Mouse (Mus musculus) heart, embryonic 11.5 days (tissue): ENCODE data around the gene Gpr37l1. TPM values are rescaled to one million over a fixed set of nuclear protein-coding genes. Genes with fewer than 3 reads are reported as not detected.

Experiments used
- ATAC-seq: fragments of 200-750 bp; cut with Nextera tagmentation; replicated peaks from 2 replicates; pipeline ENCODE4 v1.8.0; 2017; ENCODE audit warnings: moderate library complexity; ENCODE audit not compliant: insufficient number of reproducible peaks, low FRiP score, low TSS enrichment
- H3K27ac ChIP-seq: fragments of 300-500 bp; sonication (generic); 2 replicates; pipeline ENCODE4 v1.5.1; 2014; ENCODE audit warnings: mild to moderate bottlenecking, low read depth, low read length
- H3K27me3 ChIP-seq: fragments of 300-500 bp; sonication (generic); 2 replicates; pipeline ENCODE4 v1.6.1; 2014; ENCODE audit warnings: mild to moderate bottlenecking, low read length, mixed read lengths; ENCODE audit not compliant: control insufficient read depth, insufficient read depth
- H3K36me3 ChIP-seq: fragments of 300-500 bp; sonication (generic); 2 replicates; pipeline ENCODE4 v1.6.1; 2014; ENCODE audit warnings: mild to moderate bottlenecking, low read length, moderate library complexity, mixed read lengths; ENCODE audit not compliant: control insufficient read depth, insufficient read depth
- H3K4me1 ChIP-seq: fragments of 300-500 bp; sonication (generic); 2 replicates; pipeline ENCODE4 v1.6.1; 2014; ENCODE audit warnings: low read length; ENCODE audit not compliant: control insufficient read depth, insufficient read depth
- H3K4me2 ChIP-seq: fragments of 300-500 bp; sonication (generic); 2 replicates; pipeline ENCODE4 v1.6.1; 2014; ENCODE audit warnings: mild to moderate bottlenecking, moderate library complexity
- H3K4me3 ChIP-seq: fragments of 300-500 bp; sonication (generic); 2 replicates; pipeline ENCODE4 v1.5.1; 2014; ENCODE audit warnings: low read depth, low read length
- H3K9ac ChIP-seq: fragments of 300-500 bp; sonication (generic); 2 replicates; pipeline ENCODE4 v1.6.1; 2014; ENCODE audit warnings: mild to moderate bottlenecking, low read depth, low read length, moderate library complexity
- H3K9me3 ChIP-seq: fragments of 300-500 bp; sonication (generic); replicated peaks from 2 replicates; pipeline ENCODE4 v1.6.1; 2016; ENCODE audit warnings: low read length; ENCODE audit not compliant: control insufficient read depth
- WGBS: fragments of 180-500 bp; shearing (Covaris S2); extraction: QIAGEN DNeasy Blood & Tissue Kit; methylation state at CpG from one replicate; pipeline ENCODE4 v1.1.7; 2014; ENCODE audit not compliant: insufficient replicate concordance; 5-methylcytosine and 5-hydroxymethylcytosine counted together
- polyA plus RNA-seq: library from polyadenylated mRNA; unstranded; fragments of >200 nt; fragmentation: Nextera tagmentation; extraction: Ambion mirVana; gene quantifications from 2 replicates; pipeline ENCODE4 v1.2.1, GENCODE M21; 2014

Gpr37l1 gene
- polyA plus RNA-seq = not detected in 2 replicates

DNA sequence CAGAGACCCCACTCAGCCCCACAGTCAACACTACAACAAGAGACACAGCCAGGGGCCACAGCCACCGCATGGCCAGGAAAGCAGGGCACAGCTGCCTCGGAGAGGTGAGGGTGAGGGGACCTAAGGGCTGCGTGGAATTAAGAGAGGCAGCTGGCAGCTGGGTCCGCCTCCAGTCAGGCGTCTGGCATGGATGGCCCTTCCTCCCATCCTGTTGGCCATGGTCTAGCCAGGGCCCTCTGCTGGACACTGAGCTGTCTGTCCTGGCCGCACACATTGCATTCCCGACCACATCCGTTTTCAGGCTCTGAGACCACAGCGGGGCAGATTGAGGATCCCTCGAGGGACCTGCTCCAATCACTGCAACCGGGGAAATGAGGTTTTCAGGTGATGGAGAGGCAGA lies at the start of gene Gpr37l1:
Gene Gpr37l1, minus strand, starts transcription at position 247 of the 400 bp plus-strand sequence.
- no peaks in the 10 kb centered on the region for H3K36me3 ChIP-seq
- H3K9me3 ChIP-seq = no peaks in the 10 kb centered on the region
- peaks cover 24% of the 10 kb centered on the region for H3K27me3 ChIP-seq
- H3K4me2 ChIP-seq = no peak within 1 kb of the TSS
- ATAC-seq = no peak
- H3K27ac ChIP-seq = no peak within 1 kb of the TSS
- no peak within 1 kb of the TSS for H3K4me3 ChIP-seq
- whole genome bisulfite sequencing = 58% methylated on average over 11 of the region's 11 CpGs
- H3K9ac ChIP-seq = no peak within 1 kb of the TSS
- H3K4me1 ChIP-seq = no peaks in the 10 kb centered on the region; the same call in 1 of the 2 replicates

DNA sequence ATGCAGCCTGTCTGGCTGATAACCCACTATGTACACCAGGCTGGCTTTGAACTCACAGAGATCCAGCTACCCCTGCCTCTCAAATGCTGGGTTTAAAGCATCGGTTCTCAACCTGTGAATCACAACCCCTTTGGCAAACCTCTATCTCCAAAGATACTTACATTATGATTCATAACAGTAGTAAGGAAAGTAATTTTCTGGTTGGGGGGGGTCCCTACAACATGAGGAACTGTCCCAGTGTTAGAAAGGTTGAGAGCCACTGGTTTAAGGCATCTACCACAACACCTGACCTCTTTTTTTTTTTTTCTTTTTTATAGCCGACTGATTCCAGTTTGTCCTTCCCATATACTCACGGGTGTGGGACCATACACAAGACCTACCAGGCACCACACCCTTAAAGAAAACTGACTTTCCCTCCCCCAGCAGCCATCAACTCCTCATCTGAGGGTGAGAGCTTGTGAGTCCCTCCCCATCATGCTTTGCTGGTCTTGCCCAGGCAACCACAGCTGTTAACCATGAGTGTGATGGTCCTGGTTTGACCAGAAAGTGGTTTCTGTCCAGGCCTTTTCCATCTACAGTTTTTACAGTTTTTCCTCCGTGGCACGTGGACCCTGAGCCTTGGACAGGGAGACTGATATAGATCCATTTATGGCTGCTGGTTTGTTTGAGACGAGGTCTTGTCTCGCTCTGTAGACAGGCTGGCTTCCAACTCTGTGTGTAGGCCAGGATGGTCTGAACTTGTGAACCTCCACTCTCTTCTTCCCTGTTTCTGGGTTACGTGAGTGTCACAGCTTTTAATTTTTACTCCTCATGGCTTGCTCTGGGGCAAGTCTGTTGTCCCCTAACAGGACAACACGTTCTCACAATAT lies 46.5 kb upstream of the Gpr37l1 start:
- no peaks in the 10 kb centered on the region; the same call in 1 of the 2 replicates for H3K27me3 ChIP-seq
- no peak overlapping the region for H3K4me3 ChIP-seq
- no peak overlapping the region for H3K27ac ChIP-seq
- 82% methylated on average over 9 of the region's 9 CpGs for WGBS
- ATAC-seq = no peak
- no peak overlapping the region for H3K4me2 ChIP-seq
- no peaks in the 10 kb centered on the region for H3K36me3 ChIP-seq
- 0 out of 2 replicates have a peak, but pooled peaks cover 2% of the 10 kb centered on the region for H3K4me1 ChIP-seq
- no peaks in the 10 kb centered on the region for H3K9me3 ChIP-seq
- no peak overlapping the region for H3K9ac ChIP-seq

DNA sequence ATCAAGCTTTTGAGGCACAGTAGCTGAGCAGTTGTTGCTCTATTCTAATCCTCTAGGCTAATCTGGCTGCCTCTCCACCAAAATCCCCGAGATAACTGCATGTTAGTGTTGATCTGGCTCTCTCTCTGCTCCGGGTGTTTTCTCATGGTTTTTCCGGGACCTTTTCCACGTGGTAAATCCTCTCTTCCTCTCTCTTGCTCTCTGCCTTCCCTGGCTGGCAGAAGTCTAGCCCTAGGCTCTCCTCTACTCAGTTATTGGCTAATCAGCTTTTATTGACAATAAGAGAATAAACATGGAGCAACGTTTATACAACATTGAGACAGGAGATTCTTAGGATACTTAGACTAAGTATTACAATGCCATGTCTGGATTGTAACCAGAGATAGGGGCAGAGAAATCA lies 42.9 kb upstream of the Gpr37l1 start:
- H3K27me3 ChIP-seq = peaks cover 8% of the 10 kb centered on the region
- H3K27ac ChIP-seq = no peak overlapping the region
- H3K36me3 ChIP-seq = no peaks in the 10 kb centered on the region
- no peaks in the 10 kb centered on the region for H3K4me1 ChIP-seq
- no peak for ATAC-seq
- H3K4me3 ChIP-seq = no peak overlapping the region
- no peak overlapping the region for H3K4me2 ChIP-seq
- WGBS = 38% methylated on average over 5 of the region's 5 CpGs
- H3K9ac ChIP-seq = no peak overlapping the region
- no peaks in the 10 kb centered on the region for H3K9me3 ChIP-seq

DNA sequence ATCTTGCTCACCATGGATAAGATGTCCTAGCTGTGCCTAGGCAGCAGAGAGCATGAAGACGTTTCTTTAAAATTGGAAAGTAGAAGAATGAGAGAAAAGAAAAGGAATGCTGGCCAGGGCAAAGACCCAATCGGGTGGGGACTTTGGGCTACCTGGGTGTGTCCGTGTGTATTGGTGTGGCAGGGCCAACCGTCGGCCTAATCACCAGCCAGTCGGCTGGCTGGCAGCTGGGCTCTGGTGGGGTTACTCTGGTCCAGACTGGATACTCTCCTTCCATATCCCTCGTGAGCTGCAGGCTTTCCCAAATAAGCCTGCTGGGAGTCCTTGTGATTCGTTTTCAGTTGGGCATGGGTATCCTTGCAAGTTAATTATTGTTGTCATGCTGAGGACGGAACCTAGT lies 41.2 kb upstream of the Gpr37l1 start:
- no peak overlapping the region for H3K27ac ChIP-seq
- peaks cover 8% of the 10 kb centered on the region for H3K27me3 ChIP-seq
- ATAC-seq = no peak
- peaks cover 14% of the 10 kb centered on the region for H3K4me1 ChIP-seq
- H3K9me3 ChIP-seq = no peaks in the 10 kb centered on the region
- H3K4me3 ChIP-seq = no peak overlapping the region
- no peaks in the 10 kb centered on the region for H3K36me3 ChIP-seq
- no peak overlapping the region for H3K9ac ChIP-seq
- WGBS = 68% methylated on average over 9 of the region's 9 CpGs
- no peak overlapping the region for H3K4me2 ChIP-seq

DNA sequence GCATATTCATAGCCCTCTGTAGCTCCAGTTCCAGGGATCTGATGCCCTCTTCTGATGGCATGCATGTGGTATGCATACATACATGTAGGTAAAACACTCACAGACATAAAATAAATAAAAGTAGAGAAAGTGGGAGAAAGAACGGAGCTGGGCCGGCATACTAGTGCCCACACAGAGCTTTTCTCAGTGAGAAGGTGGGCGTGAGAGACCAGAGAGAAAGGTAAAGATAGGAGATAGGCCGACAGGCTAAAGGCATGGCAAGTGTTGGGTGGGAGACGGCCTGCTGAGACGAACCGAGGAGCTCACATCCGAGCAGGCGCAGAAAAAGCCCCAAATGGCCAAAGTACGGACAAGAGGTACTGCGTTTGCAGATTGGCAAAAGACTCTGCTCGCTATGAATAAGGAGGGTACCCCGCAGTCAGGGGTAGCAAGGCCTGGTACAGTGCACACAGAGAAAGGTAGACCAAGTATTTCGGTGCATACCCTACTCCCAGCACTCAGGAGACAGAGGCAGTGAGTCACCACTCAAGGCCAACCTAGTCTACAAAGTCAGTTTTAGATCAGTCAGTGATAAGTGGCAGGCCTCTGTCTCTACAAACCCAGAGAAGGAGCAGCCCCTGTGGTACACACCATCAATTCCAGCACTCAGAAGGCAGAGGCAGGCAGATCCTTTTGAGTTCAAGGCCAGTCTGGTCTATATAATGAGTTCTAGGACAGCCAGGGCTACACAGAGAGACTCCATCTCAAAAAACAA lies 39.3 kb upstream of the Gpr37l1 start:
- 84% methylated on average over 14 of the region's 14 CpGs for WGBS
- Histone ChIP-seq H3K9me3 (no peaks in the 10 kb centered on the region), H3K4me1 (peaks cover 14% of the 10 kb centered on the region), H3K27ac (no peak overlapping the region), H3K9ac (no peak overlapping the region), H3K36me3 (no peaks in the 10 kb centered on the region), H3K4me2 (no peak overlapping the region), H3K27me3 (peaks cover 19% of the 10 kb centered on the region), H3K4me3 (no peak overlapping the region)
- no peak for ATAC-seq

DNA sequence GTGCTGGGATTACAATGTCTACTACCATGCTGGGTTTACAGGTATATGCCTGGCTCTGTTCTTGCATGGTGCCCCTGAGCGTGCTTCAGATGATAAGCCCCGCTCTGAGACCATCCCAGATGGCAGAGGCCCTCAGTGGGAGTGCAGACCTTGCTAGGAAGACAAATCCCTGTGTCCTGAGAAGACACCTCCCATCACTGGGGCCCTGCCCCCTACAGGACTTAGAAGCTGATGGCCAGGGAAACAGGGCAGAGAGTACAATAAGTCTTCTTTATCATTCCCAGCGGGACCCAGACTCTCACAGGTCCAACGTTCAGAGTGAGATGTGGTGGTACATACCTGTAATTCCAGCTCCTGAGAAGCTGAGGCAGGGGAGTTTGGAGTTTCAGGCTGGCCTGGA lies 37.8 kb upstream of the Gpr37l1 start:
- Histone ChIP-seq H3K27ac (no peak overlapping the region), H3K4me3 (no peak overlapping the region), H3K4me2 (0 out of 2 replicates have a peak overlapping the region, but pooled peaks have one; percentile 5), H3K9ac (no peak overlapping the region), H3K27me3 (peaks cover 22% of the 10 kb centered on the region), H3K9me3 (no peaks in the 10 kb centered on the region), H3K4me1 (peaks cover 14% of the 10 kb centered on the region), H3K36me3 (no peaks in the 10 kb centered on the region)
- 27% methylated on average over 4 of the region's 4 CpGs for WGBS
- no peak for ATAC-seq

DNA sequence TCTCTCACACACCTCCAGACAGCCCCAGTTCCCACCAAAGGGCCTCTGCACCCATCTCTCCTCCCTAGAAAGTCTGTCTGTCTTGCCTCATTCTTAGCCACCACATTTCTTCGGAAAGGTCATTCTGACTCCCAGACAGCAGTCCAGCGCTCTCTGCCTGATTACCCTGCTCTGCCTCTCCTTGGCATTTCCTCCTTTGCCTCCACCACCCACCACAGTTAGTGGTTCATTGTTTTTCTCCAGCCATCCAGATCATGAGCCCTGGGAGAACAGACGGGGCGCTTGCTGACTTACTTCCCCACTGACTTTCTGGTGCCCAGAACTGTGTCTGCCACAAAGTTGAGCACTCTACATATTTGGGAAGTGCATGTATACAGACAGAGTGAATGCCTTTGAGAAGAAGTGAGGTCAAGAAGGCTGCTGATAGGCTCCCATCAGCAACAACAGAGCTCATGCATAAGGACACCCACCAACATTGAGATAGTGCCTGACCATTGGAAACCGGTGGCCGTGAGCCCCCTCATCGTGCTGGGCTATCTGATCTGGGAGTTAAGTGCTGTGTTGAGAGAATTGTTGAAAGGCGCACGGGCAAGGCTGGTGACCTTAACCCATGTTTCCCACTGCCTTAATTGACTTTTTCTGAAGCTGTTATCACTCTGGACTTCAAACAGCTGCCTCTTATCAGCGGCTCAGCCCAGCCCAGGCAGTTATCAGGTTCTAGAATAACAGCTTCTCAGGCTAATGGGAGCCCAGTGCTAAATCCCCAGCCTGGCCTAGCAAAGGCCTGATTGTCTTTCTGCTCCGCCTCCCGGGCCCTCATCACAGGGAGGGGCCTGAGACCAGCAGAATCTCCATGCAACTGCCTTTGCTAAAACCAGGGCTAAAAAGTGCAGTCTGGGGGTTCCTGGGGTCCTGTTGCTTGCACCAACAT lies 37.0 kb upstream of the Gpr37l1 start:
- Histone ChIP-seq H3K27ac (no peak overlapping the region), H3K36me3 (no peaks in the 10 kb centered on the region), H3K4me3 (no peak overlapping the region), H3K9me3 (no peaks in the 10 kb centered on the region), H3K4me1 (peaks cover 17% of the 10 kb centered on the region), H3K9ac (no peak overlapping the region), H3K27me3 (peaks cover 23% of the 10 kb centered on the region), H3K4me2 (0 out of 2 replicates have a peak overlapping the region, but pooled peaks have one; percentile 5)
- WGBS = 12% methylated on average over 12 of the region's 12 CpGs
- no peak; the same call in 1 of the 2 replicates for ATAC-seq

DNA sequence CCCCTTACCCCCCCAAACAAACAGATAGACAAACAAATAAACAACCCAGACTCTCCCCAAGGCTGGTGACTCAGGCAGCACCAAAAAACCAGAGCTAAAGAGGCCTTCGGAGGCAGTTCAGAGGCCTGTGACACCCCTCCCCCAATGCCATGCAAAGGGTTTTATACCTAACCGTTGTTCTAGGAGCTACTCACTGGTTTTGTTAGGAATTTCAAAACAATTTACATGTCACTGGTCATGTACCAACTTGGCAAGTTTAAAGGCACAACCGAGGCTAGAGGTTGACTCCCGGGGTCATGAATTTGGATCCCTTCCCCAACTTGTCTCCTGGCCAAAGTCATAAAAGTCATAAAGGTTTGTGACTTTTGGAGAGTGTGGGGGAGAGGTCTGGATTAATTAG lies 32.9 kb upstream of the Gpr37l1 start:
- Histone ChIP-seq H3K9me3 (no peaks in the 10 kb centered on the region), H3K27ac (no peak overlapping the region), H3K9ac (no peak overlapping the region), H3K4me1 (peaks cover 24% of the 10 kb centered on the region), H3K27me3 (peaks cover 26% of the 10 kb centered on the region), H3K4me2 (no peak overlapping the region), H3K4me3 (no peak overlapping the region), H3K36me3 (no peaks in the 10 kb centered on the region)
- 75% methylated on average over 4 of the region's 4 CpGs for WGBS
- no peak for ATAC-seq
